Mouse (Mus musculus) embryonic facial prominence, embryonic 14.5 days (tissue): ENCODE results near the gene Obscn. TPM values are rescaled to one million over a fixed set of nuclear protein-coding genes. Genes with fewer than 3 reads are reported as not detected.
A peak's percentile ranks its signal among the peaks of the same experiment; 100 is the strongest.

Source experiments
- ATAC-seq: fragments of 200-750 bp; cut with Nextera tagmentation; 2 replicates; pipeline ENCODE4 v1.8.0; 2017; ENCODE audit warnings: low read depth, moderate number of reproducible peaks, moderate TSS enrichment
- DNase-seq: peaks from one replicate; pipeline ENCODE4 v3.0.0-alpha.2; 2015; ENCODE audit warnings: low spot score
- H3K27ac ChIP-seq: fragments of 300-500 bp; sonication (generic); replicated peaks from 2 replicates; pipeline ENCODE4 v1.5.1; 2014; ENCODE audit warnings: low read depth, mild to moderate bottlenecking, low read length, moderate library complexity
- H3K27me3 ChIP-seq: fragments of 300-500 bp; sonication (generic); replicated peaks from 2 replicates; pipeline ENCODE4 v1.6.1; 2014; ENCODE audit warnings: low read length; ENCODE audit not compliant: control insufficient read depth, insufficient read depth
- H3K36me3 ChIP-seq: fragments of 300-500 bp; sonication (generic); 2 replicates; pipeline ENCODE4 v1.6.1; 2014; ENCODE audit warnings: low read length, mixed read lengths; ENCODE audit not compliant: control insufficient read depth, insufficient read depth
- H3K4me1 ChIP-seq: fragments of 300-500 bp; sonication (generic); 2 replicates; pipeline ENCODE4 v1.6.1; 2014; ENCODE audit warnings: antibody characterized with exemption, low read length; ENCODE audit not compliant: control insufficient read depth, insufficient read depth
- H3K4me2 ChIP-seq: fragments of 300-500 bp; sonication (generic); 2 replicates; pipeline ENCODE4 v1.6.1; 2014; ENCODE audit warnings: low read depth, mild to moderate bottlenecking, low read length, moderate library complexity, mixed read lengths
- H3K4me3 ChIP-seq: fragments of 300-500 bp; sonication (generic); 2 replicates; pipeline ENCODE4 v1.5.1; 2014; ENCODE audit warnings: low read depth, mild to moderate bottlenecking, low read length
- H3K9ac ChIP-seq: fragments of 300-500 bp; sonication (generic); 2 replicates; pipeline ENCODE4 v1.6.1; 2014; ENCODE audit warnings: low read depth, mild to moderate bottlenecking, low read length, moderate library complexity, mixed read lengths
- H3K9me3 ChIP-seq: fragments of 300-500 bp; sonication (generic); 2 replicates; pipeline ENCODE4 v1.6.1; 2016; ENCODE audit warnings: low read length; ENCODE audit not compliant: control insufficient read depth
- WGBS: fragments of 180-500 bp; shearing (Covaris S2); extraction: QIAGEN DNeasy Blood & Tissue Kit; methylation state at CpG from one replicate; pipeline ENCODE4 v1.1.7; 2014; 5-methylcytosine and 5-hydroxymethylcytosine counted together
- polyA plus RNA-seq: library from polyadenylated mRNA; unstranded; fragments of >200 nt; fragmentation: Nextera tagmentation; extraction: Ambion mirVana; gene quantifications from 2 replicates; pipeline ENCODE4 v1.2.1, GENCODE M21; 2014

The Obscn gene
- polyA plus RNA-seq, 1 experiment from 2014 or later, result 9.2 TPM

- Histone ChIP-seq H3K9ac (no peak overlapping the region), H3K36me3 (no peaks in the 10 kb centered on the region), H3K27me3 (no peaks in the 10 kb centered on the region), H3K27ac (no peak overlapping the region), H3K4me1 (no peaks in the 10 kb centered on the region), H3K9me3 (no peaks in the 10 kb centered on the region), H3K4me2 (no peak overlapping the region), H3K4me3 (no peak overlapping the region)
- WGBS, result 85% methylated on average over 10 of the region's 10 CpGs
- ATAC-seq (no peak), DNase-seq (no peak)
Observed at GRCm38 (mm10) chr11:59087581-59087980, 48.6 kb downstream of the Obscn start.

GRCm38 (mm10) chr11:59085200-59085599 lies 51.0 kb downstream of the Obscn start:
- ATAC-seq (no peak), DNase-seq (no peak)
- H3K9me3 ChIP-seq, result no peaks in the 10 kb centered on the region
- no peaks in the 10 kb centered on the region for H3K27me3 ChIP-seq
- H3K4me1 ChIP-seq, result no peaks in the 10 kb centered on the region
- H3K9ac ChIP-seq, result no peak overlapping the region
- no peaks in the 10 kb centered on the region for H3K36me3 ChIP-seq
- no peak overlapping the region for H3K27ac ChIP-seq
- no peak overlapping the region for H3K4me3 ChIP-seq
- WGBS, result 81% methylated on average over 6 of the region's 6 CpGs
- H3K4me2 ChIP-seq, result no peak overlapping the region

DNA sequence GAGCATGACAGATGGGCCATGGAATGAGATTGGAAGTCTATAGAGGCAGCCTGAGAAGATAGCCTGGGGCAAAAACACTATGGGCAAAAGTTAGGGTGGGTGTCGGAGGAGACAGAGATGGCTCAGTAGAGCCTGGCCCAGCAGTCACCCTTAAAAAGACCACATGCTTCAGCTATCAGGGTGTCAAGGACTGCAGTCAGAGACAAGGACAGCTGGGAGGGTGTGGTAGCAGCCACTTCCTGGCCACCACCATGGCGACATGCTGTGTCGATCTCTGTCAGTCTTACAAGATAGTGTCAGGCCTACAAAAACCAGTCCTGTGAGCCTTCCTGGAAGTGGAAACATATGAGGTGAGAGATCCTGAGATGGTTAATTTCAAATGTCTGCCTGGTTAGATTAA lies 53.1 kb downstream of the Obscn start:
- DNase-seq, result no peak
- no peak overlapping the region for H3K4me3 ChIP-seq
- ATAC-seq, result no peak

DNA sequence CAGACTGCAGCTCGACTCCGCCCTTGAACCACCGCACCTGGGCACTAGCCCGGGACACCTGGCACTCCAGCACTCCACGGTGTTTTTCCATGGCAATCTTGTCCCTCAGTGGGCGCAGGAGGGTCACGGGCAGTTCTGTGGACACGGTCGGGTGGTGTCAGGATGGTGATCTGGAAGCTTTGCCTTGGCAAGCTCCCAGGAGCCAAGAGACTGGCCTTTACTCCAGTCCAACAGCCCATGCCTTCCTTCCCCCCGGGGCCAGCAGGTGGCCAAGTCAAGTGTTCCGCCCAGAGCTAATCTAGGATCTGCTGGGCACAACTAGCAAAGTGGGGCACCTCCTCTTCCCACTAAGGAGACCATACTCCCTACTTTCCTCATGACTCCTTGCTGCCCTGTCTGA lies 57.9 kb downstream of the Obscn start:
- H3K27ac ChIP-seq, result no peak overlapping the region
- H3K4me3 ChIP-seq, result no peak overlapping the region
- H3K4me1 ChIP-seq, result no peaks in the 10 kb centered on the region
- no peaks in the 10 kb centered on the region for H3K9me3 ChIP-seq
- no peaks in the 10 kb centered on the region for H3K36me3 ChIP-seq
- no peaks in the 10 kb centered on the region for H3K27me3 ChIP-seq
- 91% methylated on average over 11 of the region's 11 CpGs for WGBS
- no peak overlapping the region for H3K4me2 ChIP-seq
- H3K9ac ChIP-seq, result no peak overlapping the region
- DNase-seq (no peak), ATAC-seq (no peak)

More for the DNA sequence above, 53.1 kb downstream of the Obscn start:
- Histone ChIP-seq H3K9me3 (no peaks in the 10 kb centered on the region), H3K4me1 (no peaks in the 10 kb centered on the region), H3K27me3 (no peaks in the 10 kb centered on the region), H3K27ac (no peak overlapping the region), H3K36me3 (no peaks in the 10 kb centered on the region), H3K4me2 (no peak overlapping the region), H3K9ac (no peak overlapping the region)
- WGBS, result 76% methylated on average over 3 of the region's 3 CpGs

GRCm38 (mm10) chr11:59070321-59070720 lies 65.9 kb downstream of the Obscn start:
- Histone ChIP-seq H3K4me2 (no peak overlapping the region), H3K4me3 (no peak overlapping the region), H3K27ac (no peak overlapping the region), H3K9me3 (no peaks in the 10 kb centered on the region), H3K4me1 (no peaks in the 10 kb centered on the region), H3K9ac (no peak overlapping the region), H3K36me3 (no peaks in the 10 kb centered on the region), H3K27me3 (no peaks in the 10 kb centered on the region)
- 67% methylated on average over 2 of the region's 2 CpGs for WGBS
- ATAC-seq (0 out of 2 replicates have a peak, but pooled peaks have one; percentile 6), DNase-seq (no peak)

DNA sequence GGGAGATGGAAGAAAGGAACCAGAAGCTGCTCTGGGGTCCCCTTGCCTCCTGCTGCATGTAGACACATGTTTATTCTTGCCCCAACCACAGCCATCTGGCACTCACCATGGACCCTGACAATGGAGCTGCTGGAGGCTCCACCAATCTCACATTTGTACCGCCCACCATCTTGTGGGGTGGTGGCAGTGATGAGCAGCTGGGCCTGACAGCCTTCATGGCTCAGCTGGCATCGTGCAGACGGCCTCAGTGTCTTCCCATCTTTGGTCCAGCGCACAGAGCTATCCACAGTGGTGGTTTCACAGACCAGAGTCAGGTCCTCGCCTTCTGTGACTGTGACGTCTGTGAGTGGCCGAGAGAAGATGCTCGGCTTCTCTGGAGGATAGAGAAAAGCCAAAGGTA lies 67.3 kb downstream of the Obscn start:
- no peak overlapping the region for H3K4me3 ChIP-seq
- no peak for ATAC-seq
- no peaks in the 10 kb centered on the region for H3K9me3 ChIP-seq
- no peaks in the 10 kb centered on the region for H3K27me3 ChIP-seq
- no peaks in the 10 kb centered on the region for H3K36me3 ChIP-seq
- 83% methylated on average over 8 of the region's 8 CpGs for WGBS
- no peak overlapping the region for H3K9ac ChIP-seq
- no peak for DNase-seq
- H3K4me2 ChIP-seq, result no peak overlapping the region
- H3K27ac ChIP-seq, result no peak overlapping the region
- no peaks in the 10 kb centered on the region for H3K4me1 ChIP-seq

- 69% methylated on average over 1 of the region's 1 CpGs for WGBS
- Histone ChIP-seq H3K27ac (no peak overlapping the region), H3K27me3 (no peaks in the 10 kb centered on the region), H3K4me1 (no peaks in the 10 kb centered on the region), H3K9ac (no peak overlapping the region), H3K36me3 (no peaks in the 10 kb centered on the region), H3K9me3 (no peaks in the 10 kb centered on the region), H3K4me2 (no peak overlapping the region), H3K4me3 (no peak overlapping the region)
- no peak for ATAC-seq
- DNase-seq, result no peak
Observed at GRCm38 (mm10) chr11:59068433-59068832, 67.8 kb downstream of the Obscn start.

DNA sequence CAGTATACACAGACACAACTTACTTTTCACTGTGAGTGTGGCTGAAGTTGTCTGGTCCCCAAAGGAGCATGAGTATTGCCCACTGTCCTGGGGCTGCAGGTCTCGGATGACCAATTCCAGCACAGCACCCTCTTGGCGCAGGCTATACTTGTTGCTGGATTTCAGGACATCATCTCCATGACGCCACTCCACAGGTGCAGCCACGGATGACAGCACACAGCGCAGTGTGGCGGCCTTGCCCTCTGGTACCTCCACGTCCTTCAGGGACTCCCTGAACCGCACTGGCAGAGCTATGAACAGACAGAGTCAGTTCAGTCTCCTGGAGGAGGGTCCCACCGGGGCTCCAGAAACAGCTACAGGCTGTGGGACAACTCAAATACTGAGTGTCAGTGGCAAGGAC lies 68.3 kb downstream of the Obscn start:
- ATAC-seq, result no peak
- H3K27me3 ChIP-seq, result no peaks in the 10 kb centered on the region
- WGBS, result 72% methylated on average over 9 of the region's 9 CpGs

GRCm38 (mm10) chr11:59058025-59058424 lies 78.2 kb downstream of the Obscn start:
- Histone ChIP-seq H3K9me3 (no peaks in the 10 kb centered on the region), H3K4me2 (no peak overlapping the region), H3K27me3 (no peaks in the 10 kb centered on the region), H3K36me3 (no peaks in the 10 kb centered on the region), H3K4me1 (no peaks in the 10 kb centered on the region), H3K4me3 (no peak overlapping the region), H3K9ac (no peak overlapping the region), H3K27ac (no peak overlapping the region)
- DNase-seq (no peak), ATAC-seq (no peak)
- 53% methylated on average over 3 of the region's 3 CpGs for WGBS

More for the DNA sequence above, 68.3 kb downstream of the Obscn start:
- no peaks in the 10 kb centered on the region for H3K4me1 ChIP-seq
- DNase-seq, result no peak
- H3K36me3 ChIP-seq, result no peaks in the 10 kb centered on the region
- no peak overlapping the region for H3K4me3 ChIP-seq
- H3K9me3 ChIP-seq, result no peaks in the 10 kb centered on the region
- H3K27ac ChIP-seq, result no peak overlapping the region
- no peak overlapping the region for H3K9ac ChIP-seq
- H3K4me2 ChIP-seq, result no peak overlapping the region
